Mouse (Mus musculus) layer of hippocampus, adult 8-10 months (tissue): ENCODE measurements around the gene Capn2. TPM values are rescaled to one million over a fixed set of nuclear protein-coding genes. Genes with fewer than 3 reads are reported as not detected.

Source experiments
- DNase-seq, 2 experiments: peaks; one replicate each; pipeline ENCODE4 v3.0.0; 2022; ENCODE audit warnings: low spot score in 2 of 2
- total RNA-seq, 4 experiments: library from RNA; stranded (reverse); gene quantifications; 2 replicates each; pipeline ENCODE4 v1.2.4; 2022

The Capn2 gene
- total RNA-seq, 4 experiments from 2014 or later = 68.8 to 72.9 (median 71.6) TPM

DNA sequence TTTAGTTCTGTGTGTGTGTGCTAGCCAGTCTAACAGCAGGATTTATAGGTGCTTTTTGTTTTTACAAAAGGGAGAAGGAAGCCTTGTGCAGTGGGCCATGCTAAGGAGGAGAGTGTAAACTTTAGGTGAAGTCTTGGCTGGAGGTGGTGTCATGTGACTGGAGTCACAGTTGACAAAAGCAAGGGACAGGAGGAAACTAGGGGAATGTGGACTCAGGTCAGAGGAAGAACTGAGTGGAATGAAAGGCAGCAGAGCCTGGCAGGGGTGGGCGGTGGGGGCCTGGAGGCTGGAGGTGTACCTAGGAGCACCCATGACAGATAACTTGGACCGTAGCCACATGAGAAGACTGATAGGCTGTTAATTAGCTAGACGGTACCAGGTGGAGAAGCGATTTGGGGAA is 52.1 kb downstream of the Capn2 start:
- no peak for DNase-seq

DNA sequence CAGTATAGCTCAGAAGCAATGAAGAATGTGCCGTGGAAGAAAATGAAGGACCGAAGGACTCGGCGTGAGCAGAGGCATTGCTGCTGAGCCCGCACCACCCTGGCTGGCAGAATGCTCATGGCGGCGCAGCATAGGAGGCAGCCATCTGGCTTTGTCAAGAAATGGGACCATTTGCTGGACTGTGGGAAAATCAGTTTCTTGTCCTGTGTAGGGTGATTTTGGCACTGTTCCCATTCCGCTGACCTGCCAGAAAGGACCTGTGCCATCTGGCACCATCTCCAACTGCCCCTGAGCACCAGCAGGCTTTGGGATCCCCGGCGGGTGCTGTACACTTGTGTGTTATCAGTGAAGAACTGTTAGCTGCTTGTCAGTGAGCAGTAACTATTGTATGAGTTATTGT is 55.6 kb downstream of the Capn2 start:
- DNase-seq = peak in 1 of 2 experiments; percentile 51

DNA sequence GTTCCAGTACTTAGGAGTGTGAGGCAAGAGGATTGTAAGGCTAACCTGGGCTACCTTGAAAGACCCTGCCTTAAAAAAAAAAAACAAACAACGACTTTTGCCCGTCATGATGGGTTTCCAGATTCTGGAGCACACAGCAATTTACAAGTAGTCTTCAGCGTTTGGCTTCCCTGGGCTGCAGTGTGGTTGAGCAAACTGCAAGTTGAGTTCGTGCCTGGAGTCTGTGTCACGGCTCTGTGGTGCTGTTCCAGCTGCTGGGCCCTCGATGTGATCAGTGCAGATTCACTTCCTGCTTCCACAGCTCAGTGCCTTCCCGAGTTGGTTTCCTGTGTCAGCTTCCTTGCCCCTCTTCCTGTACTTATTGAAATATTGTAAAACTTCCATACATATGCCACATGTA is 56.1 kb downstream of the Capn2 start:
- no peak for DNase-seq

DNA sequence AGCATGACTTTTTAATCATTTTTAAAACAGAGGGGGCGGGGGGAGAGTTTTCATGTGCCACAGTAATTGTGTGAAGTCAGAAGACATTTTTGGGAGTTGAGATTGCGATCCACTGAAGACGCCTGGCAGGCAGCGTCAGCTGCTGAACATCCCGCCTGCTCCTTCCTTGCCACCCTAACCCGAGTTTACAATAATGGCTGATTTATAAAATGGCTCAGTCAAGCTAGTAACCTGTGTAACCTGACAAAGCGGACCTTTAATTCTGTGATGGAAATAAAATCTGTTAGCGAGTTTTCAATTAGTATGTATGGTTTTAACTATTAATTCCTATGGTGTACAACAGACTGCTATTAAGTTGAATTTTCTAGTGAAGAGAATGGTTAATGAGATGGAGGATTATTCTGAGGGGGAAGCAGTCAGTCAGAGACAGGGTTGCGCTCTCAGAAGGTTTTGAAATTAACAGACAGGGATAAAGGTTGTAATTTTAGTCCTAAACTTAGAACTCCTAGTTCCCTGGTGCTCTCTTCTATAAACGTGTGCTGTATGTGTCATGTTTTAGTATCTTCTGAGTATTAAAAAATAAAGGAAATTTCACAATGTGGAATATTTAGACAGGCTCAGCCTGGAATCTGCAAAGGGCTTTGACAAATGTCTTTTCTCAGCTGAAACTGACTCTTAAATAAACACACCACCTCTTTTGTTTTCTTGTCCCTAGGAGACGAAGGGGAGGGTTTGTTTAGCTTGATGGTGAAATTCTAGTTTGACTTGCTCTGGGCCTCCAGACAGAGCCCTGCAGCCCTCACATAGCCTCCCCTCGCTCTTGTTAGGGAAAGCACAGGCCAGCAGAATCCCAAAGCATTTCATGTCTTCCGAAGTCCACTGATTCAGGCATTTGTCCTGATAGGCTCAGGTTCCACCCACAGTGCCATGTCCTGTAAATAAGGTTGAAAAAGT is 56.8 kb downstream of the Capn2 start:
- DNase-seq = no peak

DNA sequence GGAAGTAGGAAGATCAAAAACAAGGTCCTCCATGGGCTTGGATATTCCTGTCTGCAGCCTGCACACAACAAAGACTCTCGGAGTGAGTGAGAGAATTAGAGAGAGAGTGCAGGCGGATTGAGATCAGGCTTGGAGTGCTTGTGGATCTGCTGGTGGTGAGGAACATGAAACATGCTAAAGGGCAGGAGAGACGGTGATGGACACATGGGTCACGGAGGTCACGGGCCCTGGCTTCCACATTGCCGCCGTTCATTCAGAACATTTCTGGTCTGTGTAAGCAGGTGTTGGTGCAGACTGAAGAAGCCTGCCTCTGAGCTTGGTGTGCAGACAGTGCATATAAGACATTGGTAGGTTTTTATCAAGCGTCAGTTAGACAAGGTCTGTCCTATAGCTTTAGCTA is 58.0 kb downstream of the Capn2 start:
- no peak for DNase-seq

DNA sequence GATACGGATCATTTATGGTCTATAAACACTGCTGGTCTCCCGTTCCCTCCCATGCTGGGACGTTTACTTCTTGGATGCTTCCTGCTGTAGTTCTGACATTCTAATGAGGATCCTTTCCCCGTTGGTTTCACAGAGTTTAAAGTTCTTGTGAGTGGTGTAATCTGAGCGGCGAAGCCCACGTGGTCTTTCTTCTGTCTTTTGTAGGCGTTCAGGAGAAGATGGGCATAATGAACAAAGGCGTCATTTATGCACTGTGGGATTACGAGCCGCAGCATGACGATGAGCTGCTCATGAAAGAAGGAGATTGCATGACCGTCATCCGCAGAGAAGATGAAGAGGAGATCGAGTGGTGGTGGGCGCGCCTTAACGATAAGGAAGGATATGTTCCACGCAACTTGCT is 58.9 kb downstream of the Capn2 start:
- no peak for DNase-seq

DNA sequence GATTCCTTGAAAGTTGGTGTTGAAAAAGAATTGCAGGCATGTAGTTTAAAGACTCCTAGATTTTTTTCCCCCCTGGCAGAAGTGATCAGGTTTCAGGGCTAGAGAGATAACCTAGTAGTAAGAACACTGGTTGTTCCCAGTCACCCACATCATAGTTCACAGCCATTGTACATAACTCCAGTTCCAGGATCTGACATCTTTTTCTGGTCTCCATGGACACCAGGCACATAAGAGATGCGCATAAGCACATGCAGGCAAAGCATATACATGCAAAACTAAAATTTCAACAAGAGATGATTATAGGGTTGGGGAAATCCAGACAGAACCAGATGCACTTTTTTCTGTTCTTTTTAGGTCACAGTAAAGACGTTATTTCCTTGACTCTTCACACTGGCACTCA is 62.3 kb downstream of the Capn2 start:
- DNase-seq = no peak

DNA sequence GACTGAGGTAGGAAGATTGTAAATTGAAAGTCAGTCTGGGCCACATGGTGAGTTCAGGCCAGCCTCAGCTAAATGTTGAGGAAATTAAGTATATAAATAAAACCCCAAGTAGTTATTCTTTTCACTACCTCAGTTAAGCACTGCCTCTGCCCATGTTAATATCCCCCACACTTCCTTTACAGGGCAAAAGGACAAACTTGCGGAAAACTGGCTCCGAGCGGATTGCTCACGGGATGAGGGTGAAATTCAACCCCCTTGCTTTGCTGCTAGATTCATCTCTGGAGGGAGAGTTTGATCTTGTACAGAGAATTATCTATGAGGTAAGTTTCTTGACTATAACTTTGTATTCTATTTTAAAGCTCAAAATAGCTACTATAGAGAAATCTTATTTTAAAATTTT is 64.9 kb downstream of the Capn2 start:
- no peak for DNase-seq

DNA sequence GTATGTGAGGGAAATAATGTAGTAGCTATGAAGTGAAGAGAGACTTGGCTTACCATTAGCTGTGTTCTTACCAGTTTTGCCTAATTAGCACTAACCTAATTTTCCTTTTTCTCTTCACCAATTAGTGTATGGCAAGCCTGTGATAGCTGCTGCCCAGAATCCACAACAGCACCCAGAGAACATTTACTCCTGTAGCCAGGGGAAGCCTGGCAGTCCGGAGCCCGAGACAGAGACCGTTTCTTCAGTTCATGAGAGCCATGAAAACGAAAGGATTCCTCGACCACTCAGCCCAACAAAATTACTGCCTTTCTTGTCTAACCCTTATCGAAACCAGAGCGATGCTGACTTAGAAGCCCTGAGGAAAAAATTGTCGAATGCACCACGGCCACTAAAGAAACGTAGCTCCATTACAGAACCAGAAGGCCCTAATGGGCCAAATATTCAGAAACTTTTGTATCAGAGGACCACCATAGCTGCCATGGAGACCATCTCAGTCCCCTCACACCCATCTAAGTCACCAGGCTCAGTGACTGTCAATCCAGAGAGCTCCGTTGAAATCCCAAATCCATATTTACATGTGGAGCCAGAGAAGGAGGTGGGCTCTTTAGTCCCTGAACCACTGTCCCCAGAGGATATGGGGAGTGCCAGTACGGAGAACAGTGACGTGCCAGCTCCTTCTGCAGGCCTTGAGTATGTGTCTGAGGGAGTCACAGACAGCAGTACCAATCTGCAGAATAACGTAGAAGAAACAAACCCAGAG is 69.0 kb downstream of the Capn2 start:
- DNase-seq = no peak

DNA sequence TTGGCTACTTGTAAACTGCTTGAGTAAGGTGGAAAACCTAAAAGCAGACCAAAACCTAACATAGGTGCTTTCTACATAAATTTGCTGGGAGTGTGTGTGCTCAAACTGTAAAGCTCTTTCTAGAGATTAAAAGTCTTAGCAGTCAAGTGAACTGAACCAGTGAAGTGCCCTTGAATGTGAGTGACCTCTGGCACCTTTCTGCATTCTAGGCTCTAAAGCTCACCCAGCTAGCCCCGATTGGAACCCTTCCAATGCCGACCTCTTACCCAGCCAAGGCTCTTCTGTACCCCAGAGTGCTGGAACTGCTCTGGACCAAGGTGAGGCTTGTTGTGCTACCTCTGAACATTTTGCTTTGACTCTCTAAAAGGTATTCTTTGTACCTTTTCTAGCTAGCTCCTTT is 73.3 kb downstream of the Capn2 start:
- no peak for DNase-seq

DNA sequence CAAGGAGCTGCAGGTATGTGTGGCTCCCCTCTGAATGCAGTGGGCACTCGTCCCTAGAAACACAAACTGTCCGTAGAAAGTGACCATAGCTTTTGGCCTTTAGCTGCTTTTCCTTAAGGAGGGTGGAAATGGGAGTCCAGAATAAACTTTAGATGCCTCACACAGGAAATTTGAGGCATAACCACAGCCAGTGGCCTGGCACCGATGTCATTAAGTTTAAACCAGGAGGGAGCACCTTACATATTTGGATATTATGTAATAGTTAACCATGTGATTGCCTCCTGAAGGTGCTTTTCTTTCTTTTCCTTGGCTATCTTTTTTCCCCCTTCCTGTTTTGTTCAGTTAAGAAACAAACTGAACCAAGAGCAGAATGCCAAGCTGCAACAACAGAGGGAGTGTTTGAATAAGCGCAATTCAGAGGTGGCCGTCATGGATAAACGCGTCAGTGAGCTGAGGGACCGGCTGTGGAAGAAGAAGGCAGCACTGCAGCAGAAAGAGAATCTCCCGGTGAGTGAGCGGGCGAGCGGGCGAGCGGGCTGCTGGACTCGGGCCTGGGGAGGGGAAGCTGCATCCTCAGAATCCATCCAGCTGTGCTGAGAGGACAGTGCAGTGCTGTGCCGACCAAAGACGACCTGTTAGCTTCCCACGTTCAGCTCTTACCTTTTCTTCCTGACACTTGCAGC is 75.5 kb downstream of the Capn2 start:
- no peak for DNase-seq

DNA sequence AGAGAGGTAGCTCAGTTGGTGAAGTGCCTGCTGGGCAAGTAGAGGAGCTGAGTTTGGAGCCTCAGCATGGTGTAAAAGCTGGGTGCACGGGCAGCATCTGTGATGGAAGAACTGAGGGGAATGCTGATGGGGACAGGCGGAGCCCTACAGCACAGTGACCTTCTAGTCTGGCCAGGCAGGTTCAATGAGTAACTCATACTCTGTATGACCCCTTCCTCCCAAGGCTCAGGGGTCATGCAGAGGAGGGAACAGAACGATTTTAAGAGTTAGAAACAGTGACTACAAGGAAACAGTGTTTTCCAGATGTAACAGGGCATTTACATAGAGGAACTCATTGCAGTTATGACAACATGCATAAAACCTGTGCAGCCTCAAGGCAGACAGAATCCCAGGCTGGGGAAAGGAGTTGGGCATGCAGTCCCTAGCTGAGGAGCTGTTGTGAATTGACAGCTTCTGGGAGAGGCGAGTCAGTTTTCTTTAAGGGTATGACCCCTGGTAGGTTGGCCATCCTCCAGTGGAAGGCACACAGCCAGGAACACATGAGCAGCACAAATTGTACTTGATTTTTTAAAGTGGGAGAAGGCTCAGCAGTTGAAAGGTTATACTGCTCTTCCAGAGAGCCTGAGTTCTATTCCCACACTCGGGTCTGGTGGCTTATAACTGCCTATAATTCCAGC is 77.7 kb downstream of the Capn2 start:
- DNase-seq = peak in 1 of 2 experiments; percentile 57

DNA sequence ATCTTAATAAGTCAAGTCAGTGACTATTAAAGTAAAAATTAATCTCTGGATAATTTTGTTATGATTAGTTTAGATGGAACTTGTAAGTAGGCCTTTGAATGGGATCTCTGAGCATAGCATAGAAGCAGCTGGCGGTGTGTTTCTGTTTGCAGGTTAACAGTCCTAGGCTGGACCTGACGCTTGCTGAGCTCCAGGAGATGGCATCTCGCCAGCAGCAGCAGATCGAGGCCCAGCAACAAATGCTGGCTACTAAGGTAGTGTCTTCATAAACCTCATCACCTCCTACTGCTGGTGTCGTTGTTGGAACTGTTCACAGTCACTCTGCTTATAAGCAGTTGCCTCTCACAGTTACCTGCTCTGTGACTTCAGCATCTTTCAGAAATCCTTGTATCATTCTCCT is 80.7 kb downstream of the Capn2 start:
- DNase-seq = no peak

DNA sequence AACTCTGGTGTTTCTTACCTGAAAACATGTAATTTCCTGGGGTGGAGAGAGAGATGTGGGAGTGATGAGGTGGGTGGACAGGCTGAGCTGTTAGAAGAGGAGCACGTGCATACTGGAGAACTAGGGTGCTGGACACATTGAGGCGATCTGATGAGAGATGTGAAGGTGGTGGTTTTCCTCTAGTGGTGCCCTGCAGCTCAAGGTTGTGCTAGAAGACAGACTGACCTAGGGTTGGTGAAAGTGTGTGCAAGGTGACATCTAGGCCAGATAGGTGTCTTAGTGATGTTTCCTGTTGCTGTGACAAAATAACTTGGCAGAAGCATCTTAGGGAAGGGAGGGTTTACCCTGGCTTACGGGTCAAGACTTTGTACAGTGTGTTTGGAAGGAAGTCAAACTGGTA is 85.3 kb downstream of the Capn2 start:
- DNase-seq = no peak

DNA sequence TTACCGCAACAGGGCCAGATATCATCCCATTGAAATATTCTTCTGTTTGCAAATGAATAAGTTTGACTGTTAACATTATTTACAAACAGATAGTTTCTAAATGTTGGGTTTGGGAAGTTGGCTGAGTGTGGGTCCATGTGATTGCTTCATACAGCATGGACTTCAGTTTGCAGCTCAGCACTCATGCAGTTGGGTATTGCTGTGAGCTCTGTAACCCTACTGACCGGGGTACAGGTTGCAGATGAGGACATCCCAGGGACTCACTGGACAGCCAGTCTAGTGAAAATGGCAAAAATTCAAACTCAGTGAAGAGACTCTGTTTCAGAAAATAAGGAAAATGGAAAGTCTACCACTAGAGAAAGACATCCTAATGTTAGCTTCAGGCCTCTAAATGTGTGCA is 86.7 kb downstream of the Capn2 start:
- DNase-seq = no peak

DNA sequence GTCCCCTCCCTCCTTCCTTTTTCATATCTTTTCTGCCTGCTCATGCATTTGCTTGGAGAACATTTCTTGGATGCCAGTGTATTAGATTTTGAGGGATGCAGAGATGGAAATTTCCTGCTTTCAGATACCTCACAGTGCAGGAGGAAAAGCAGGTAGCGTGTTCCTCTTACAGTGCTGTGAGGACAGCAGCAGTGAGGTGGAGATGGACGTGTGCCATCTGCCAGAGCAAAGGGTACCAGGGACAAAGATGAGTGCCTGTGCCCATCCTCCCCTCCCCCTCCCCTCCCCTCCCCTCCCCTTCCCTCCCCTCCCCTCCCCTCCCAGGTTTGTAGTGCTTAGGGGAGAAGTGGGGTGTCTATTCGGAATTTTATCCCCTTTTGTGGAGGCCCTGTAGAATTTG is 87.6 kb downstream of the Capn2 start:
- no peak for DNase-seq

DNA sequence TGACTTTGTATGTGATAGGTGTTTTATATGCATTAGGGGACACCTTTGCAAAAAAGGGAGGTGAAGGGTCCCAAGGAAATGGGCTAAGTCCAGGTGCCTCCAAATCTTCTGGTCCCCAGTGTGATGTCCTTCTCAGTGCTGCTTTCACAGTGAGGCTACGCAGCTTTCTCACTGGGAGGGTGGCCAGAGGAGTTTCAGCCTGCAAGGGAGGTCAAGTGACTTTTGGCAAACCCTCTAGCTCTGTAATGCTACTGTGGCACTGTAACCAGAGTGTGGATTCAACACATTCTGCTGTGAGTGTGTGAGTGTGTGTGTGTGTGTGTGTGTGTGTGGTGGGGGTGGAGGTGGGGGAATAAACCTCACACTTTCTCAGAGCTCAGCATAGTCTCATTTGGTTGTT is 90.0 kb downstream of the Capn2 start:
- DNase-seq = no peak

DNA sequence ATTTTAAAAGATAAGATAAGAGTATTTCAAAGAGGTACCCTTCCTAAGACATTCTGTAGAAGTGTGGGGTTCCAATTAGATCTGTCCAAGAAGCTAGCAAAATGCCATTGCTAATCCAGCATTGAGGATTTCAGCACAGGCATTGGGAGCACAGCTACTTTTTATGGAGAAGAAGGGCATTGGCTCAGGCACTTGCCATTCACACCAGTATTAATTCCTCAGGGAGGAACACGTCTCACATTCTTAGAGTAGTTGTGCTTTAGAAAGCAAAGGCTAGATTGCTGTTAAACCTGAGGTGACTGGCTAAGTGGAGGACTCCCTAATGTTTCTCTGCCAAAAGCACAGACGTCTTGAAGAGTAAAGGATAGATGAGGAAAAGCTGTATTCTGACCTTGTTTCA is 91.0 kb downstream of the Capn2 start:
- DNase-seq = no peak

DNA sequence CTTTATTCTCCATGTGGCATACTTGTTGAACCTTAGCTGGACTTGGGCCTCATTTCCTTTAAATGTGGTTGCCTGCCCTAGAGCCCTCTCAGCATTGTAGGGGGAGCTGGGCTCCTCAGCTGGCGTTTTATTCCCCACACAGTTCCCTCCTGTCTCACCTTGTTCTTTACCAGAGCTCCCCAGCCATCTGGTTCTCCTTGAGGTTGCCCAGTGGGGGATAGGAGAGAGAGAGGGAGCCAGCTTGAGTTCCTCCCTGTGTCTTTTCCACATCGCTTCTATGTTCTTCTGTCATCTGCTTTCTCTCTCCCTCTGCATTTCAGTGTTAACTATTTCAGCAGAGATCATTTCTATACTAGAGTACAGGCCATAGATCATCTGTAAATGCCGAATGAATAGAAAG is 92.2 kb downstream of the Capn2 start:
- no peak for DNase-seq

DNA sequence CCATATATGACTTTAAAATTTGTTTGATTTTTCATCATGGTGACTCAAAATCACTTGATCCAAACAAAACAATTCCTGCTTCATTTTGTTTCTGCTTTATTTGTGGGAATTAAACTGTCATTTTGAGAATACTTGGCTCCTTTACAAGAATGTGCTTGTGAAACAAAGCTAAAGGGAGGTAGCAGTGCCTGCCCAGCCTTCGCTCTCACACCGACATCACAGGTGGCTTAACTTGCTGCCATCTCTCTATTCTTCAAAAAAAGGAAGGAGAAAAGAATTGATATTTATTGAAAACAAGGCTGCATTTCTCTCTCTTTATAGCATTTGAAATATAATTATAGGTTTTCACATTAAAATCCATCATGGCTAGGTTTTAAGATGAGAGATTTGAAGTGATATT is 93.1 kb downstream of the Capn2 start:
- DNase-seq = no peak

DNA sequence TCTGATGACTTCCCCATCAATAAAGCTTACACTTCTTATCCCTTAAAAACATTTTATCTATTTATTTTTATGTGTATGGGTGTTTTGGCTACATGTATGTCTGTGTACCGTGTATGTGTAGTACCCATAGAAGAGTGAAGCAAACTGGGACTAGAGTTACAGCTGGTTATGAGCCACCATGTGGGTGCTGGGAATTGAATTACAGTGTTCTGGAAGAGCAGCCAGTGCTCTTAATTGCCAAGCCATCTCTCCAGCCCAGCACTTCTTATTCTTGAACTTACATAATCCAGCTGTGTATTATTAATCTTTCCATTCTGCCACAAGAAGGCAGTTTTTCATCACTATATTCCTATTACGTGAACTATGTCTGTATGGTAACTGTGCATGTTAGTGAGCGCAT is 97.9 kb downstream of the Capn2 start:
- no peak for DNase-seq
